Mouse (Mus musculus): ENCODE results near the gene Tuba1b.

Gene Tuba1b

GRCm38 (mm10) chr15:98886667-98887387, 47.5 kb downstream of the Tuba1b start:
- DNase-seq = no peak

- no peak for DNase-seq
Measured at GRCm38 (mm10) chr15:98884106-98884505, 50.3 kb downstream of the Tuba1b start.

GRCm38 (mm10) chr15:98883661-98884060, 50.7 kb downstream of the Tuba1b start:
- no peak for DNase-seq

GRCm38 (mm10) chr15:98881656-98882008, 52.7 kb downstream of the Tuba1b start:
- no peak for DNase-seq
